Mouse (Mus musculus): ENCODE measurements around the gene Tmem222.

DNA sequence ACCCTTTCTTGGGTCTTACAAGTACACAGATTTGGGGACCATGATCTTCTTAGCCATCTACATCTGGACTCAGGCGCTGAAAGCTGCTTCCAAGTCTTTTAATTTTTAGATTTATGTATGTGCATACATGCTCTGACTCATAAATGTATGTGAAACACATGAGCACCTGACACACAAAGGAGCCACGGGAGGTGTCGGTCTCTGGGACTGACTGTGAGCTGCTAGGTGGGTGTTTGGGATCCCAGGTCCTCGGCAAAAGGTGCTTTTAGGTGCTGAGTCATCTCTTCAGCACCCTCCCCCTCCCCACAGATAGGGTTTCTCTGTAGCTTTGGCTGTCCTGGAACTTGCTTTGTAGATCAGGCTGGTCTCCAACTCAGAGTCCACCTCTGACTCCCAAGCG lies 13.8 kb downstream of the Tmem222 start:
- TF ChIP-seq GATA1 (IDR thresholded peaks at IDR 0.05; ENCODE audit: low read length): no peak
- TF ChIP-seq TAL1 (IDR thresholded peaks at IDR 0.05; ENCODE audit: low read length): no peak

Data from erythroblast, embryonic 14.5 days (primary cell).